Comparison of ENCODE assay signal across 8 mouse cellular contexts in the genomic region with DNA sequence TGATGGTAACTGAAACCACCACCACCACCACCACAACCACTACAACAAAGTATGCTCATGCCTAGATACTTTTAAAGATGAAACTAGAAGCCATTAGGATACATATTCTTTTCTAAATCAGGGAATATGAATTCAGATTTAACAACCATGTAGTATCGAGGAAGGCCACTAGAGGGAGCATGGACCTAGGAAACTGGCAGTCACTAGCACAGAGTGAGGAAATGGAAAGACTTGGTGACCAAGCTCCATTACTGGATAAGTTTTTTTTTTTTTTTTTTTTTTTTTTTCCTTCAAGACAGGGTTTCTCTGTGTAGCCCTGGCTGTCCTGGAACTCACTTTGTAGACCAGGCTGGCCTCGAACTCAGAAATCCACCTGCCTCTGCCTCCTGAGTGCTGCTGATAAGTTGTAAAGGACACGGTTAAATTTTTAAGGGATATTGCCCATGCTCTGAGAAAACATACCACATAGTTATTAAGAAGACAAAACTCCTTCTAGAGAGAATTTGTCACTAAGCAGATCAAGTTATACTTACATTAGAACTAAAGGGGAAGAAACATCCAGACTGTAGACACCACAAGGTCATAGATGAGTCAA. TPM values are rescaled to one million over a fixed set of nuclear protein-coding genes. Genes with fewer than 3 reads are reported as not detected.
DNase-seq lines count a peak whose midpoint lies in the region; ATAC-seq and TF ChIP-seq lines count a peak whose summit lies in the region.
"Had no signal": no experiment of that assay in that cellular context is flagged by ENCODE, and none has a peak within 500 bp of the region (broad histone marks: within the 10 kb centered on the region; RNA-seq: fewer than 3 reads in every experiment).

No protein-coding gene starts in this region.

- WGBS in forebrain, embryonic 13.5 days: 47% methylated on average over 3 of the region's 3 CpGs

- peak; percentile 75 for ATAC-seq in forebrain, embryonic 13.5 days

- TF ChIP-seq RAD21 in CH12.LX (IDR thresholded peaks at IDR 0.05; ENCODE audit: low read depth, low read length): peak; percentile 92

- DNase-seq in left cerebral cortex, adult 2 months (ENCODE audit: extremely low spot score in 1 of 2, low spot score in 2 of 2): peak in 1 of 2 experiments; percentile 38
- no peak for DNase-seq in left cerebral cortex, postnatal 36 days (ENCODE audit: low spot score in 2 of 2)
- DNase-seq in CH12.LX (ENCODE audit: extremely low read depth) (peak; percentile 83), adipocyte (ENCODE audit: low spot score) (peak; percentile 84)
- DNase-seq in kidney, postnatal 36 days: peak; percentile 51 to 70
- DNase-seq in naive thymus-derived CD4-positive, alpha-beta T cell, adult 2 months (ENCODE audit: low read depth): peak; percentile 59

- peaks cover 0 to 22% of the 10 kb centered on the region in 2 experiments; a peak in 2 of 4 replicates for H3K4me1 ChIP-seq in CH12.LX (ENCODE audit: control insufficient read depth in 1 of 2, insufficient read depth in 2 of 2)
- H3K4me1 ChIP-seq in forebrain, embryonic 13.5 days: no peaks in the 10 kb centered on the region

- H3K27ac ChIP-seq in left cerebral cortex, adult 2 months: no peak overlapping the region
- H3K27ac ChIP-seq in CH12.LX (ENCODE audit: insufficient read depth, low read depth): no peak overlapping the region
- no peak overlapping the region for H3K27ac ChIP-seq in forebrain, embryonic 13.5 days

- H3K4me3 ChIP-seq in left cerebral cortex, adult 2 months: no peak overlapping the region
- H3K4me3 ChIP-seq in CH12.LX (replicated peaks in 1 of 3; ENCODE audit: low read depth in 2 of 3, low read length in 2 of 3, poor library complexity in 1 of 3): no peak overlapping the region
- no peak overlapping the region for H3K4me3 ChIP-seq in forebrain, embryonic 13.5 days

- dilution Hi-C loops in CH12.LX (cut with MboI; ENCODE audit: extremely low pct_ligation_motif_present, extremely low pct_unique_long_range_greater_than_20kb, low sequenced_read_pairs): no loop called here

- H3K36me3 ChIP-seq in CH12.LX (replicated peaks in 1 of 2; ENCODE audit: control insufficient read depth in 1 of 2, insufficient read depth in 1 of 2, low read length in 1 of 2): no peaks in the 10 kb centered on the region
- H3K36me3 ChIP-seq in forebrain, embryonic 13.5 days (ENCODE audit: poor library complexity, severe bottlenecking): no peaks in the 10 kb centered on the region

- H3K79me2 ChIP-seq in CH12.LX (replicated peaks; ENCODE audit: control insufficient read depth, extremely low read depth, insufficient read depth, poor library complexity, severe bottlenecking): no peaks in the 10 kb centered on the region

- no peak overlapping the region for H3K4me2 ChIP-seq in CH12.LX (ENCODE audit: insufficient read depth, low read depth, poor library complexity, severe bottlenecking)
- H3K4me2 ChIP-seq in forebrain, embryonic 13.5 days: no peak overlapping the region

- intact Hi-C loops in left cerebral cortex, adult 2 months (cut with DNase I): loop anchor here (5.0 kb wide), 1 partner anchor 75 kb away; no protein-coding TSS in a partner anchor
- intact Hi-C loops in left cerebral cortex, postnatal 36 days (cut with DNase I): no loop called here

- no peak overlapping the region for H3K9ac ChIP-seq in CH12.LX (ENCODE audit: insufficient read depth, low read depth)
- H3K9ac ChIP-seq in forebrain, embryonic 13.5 days: no peak overlapping the region

- in situ Hi-C loops in CH12.LX (cut with MboI; ENCODE audit: low pct_ligation_motif_present, low pct_unique_long_range_greater_than_20kb, low sequenced_read_pairs): no loop called here

- TF ChIP-seq CTCF in left cerebral cortex, adult 2 months (IDR thresholded peaks at IDR 0.05): peak; percentile 74
- peak; percentile 91 for TF ChIP-seq CTCF in CH12.LX (conservative IDR thresholded peaks at IDR 0.05 in 1 of 2, IDR thresholded peaks at IDR 0.05 in 1 of 2; ENCODE audit: low read depth in 2 of 2, low read length in 2 of 2)

- no peaks in the 10 kb centered on the region for H3K9me3 ChIP-seq in CH12.LX (replicated peaks; ENCODE audit: low read length)
- no peaks in the 10 kb centered on the region for H3K9me3 ChIP-seq in forebrain, embryonic 13.5 days (replicated peaks)

- peak; percentile 27; the same call in 1 of the 2 replicates for TF ChIP-seq EP300 in CH12.LX (IDR thresholded peaks at IDR 0.05; ENCODE audit: low read length)

- H3K27me3 ChIP-seq in CH12.LX (replicated peaks): no peaks in the 10 kb centered on the region
- no peaks in the 10 kb centered on the region for H3K27me3 ChIP-seq in forebrain, embryonic 13.5 days

- no peak for TF ChIP-seq POLR2A in CH12.LX (IDR thresholded peaks at IDR 0.05; ENCODE audit: low read depth, low read length)

TF ChIP-seq in CH12.LX, 34 proteins besides CTCF, POLR2A, EP300 and RAD21:
- TF ChIP-seq HCFC1 (IDR thresholded peaks at IDR 0.05; ENCODE audit: low read depth, low read length) (0 out of 2 replicates have a peak, but pooled peaks have one; percentile 13), IRF4 (IDR thresholded peaks at IDR 0.05; ENCODE audit: low read depth, low read length) (no peak), NELFE (IDR thresholded peaks at IDR 0.05; ENCODE audit: low read depth, low read length) (0 out of 2 replicates have a peak, but pooled peaks have one; percentile 12), JUND (conservative IDR thresholded peaks at IDR 0.05; ENCODE audit: low read depth, low read length) (peak; percentile 57), CHD1 (IDR thresholded peaks at IDR 0.05; ENCODE audit: low read depth, low read length) (no peak), ETS1 (conservative IDR thresholded peaks at IDR 0.05; ENCODE audit: low read depth, low read length) (no peak), ZNF384 (IDR thresholded peaks at IDR 0.05; ENCODE audit: low read depth, low read length) (peak; percentile 96), UBTF (IDR thresholded peaks at IDR 0.05; ENCODE audit: low read depth, low read length) (no peak), SMC3 (IDR thresholded peaks at IDR 0.05; ENCODE audit: low read depth, low read length) (peak; percentile 74), JUN (IDR thresholded peaks at IDR 0.05; ENCODE audit: insufficient read depth, low read depth, low read length) (peak; percentile 62), POLR2AphosphoS2 (IDR thresholded peaks at IDR 0.05; ENCODE audit: low read depth, low read length) (no peak), MAFK (IDR thresholded peaks at IDR 0.05; ENCODE audit: insufficient replicate concordance, low read length) (no peak), MEF2A (IDR thresholded peaks at IDR 0.05; ENCODE audit: borderline replicate concordance, low read depth, low read length) (no peak), E2F4 (IDR thresholded peaks at IDR 0.05; ENCODE audit: insufficient replicate concordance, low read depth, low read length) (no peak), ZKSCAN1 (IDR thresholded peaks at IDR 0.05; ENCODE audit: borderline replicate concordance, low read depth, low read length) (no peak), CHD2 (IDR thresholded peaks at IDR 0.05; ENCODE audit: low read length) (0 out of 2 replicates have a peak, but pooled peaks have one; percentile 26), TCF12 (IDR thresholded peaks at IDR 0.05; ENCODE audit: low read depth, low read length) (no peak), ELF1 (IDR thresholded peaks at IDR 0.05; ENCODE audit: low read depth, low read length) (peak; percentile 41; the same call in 1 of the 2 replicates), USF1 (IDR thresholded peaks at IDR 0.05; ENCODE audit: low read depth, low read length) (no peak), SIN3A (IDR thresholded peaks at IDR 0.05; ENCODE audit: low read length) (no peak), MYC (IDR thresholded peaks at IDR 0.05; ENCODE audit: low read depth, low read length) (no peak), TBP (conservative IDR thresholded peaks at IDR 0.05; ENCODE audit: low read depth, low read length) (no peak), BHLHE40 (IDR thresholded peaks at IDR 0.05; ENCODE audit: low read depth, low read length) (0 out of 2 replicates have a peak, but pooled peaks have one; percentile 3), PAX5 (IDR thresholded peaks at IDR 0.05; ENCODE audit: low read length) (no peak), ZMIZ1 (IDR thresholded peaks at IDR 0.05; ENCODE audit: low read depth, low read length) (no peak), ZC3H11A (IDR thresholded peaks at IDR 0.05; ENCODE audit: low read depth, low read length) (peak; percentile 13; the same call in 1 of the 2 replicates), RCOR1 (conservative IDR thresholded peaks at IDR 0.05; ENCODE audit: low read depth, low read length) (no peak), MXI1 (IDR thresholded peaks at IDR 0.05; ENCODE audit: low read depth, low read length) (no peak), MAX (IDR thresholded peaks at IDR 0.05; ENCODE audit: low read length) (0 out of 2 replicates have a peak, but pooled peaks have one; percentile 18)
TF ChIP-seq in CH12.LX: peak in this region for 11.

RNA-seq across cellular contexts. Expression of a gene that starts 12.7 kb away (rescaled TPM):
- total RNA-seq in left cerebral cortex, adult 2 months (2021): not detected
- total RNA-seq in left cerebral cortex, postnatal 36 days (2021): not detected
- total RNA-seq in CH12.LX (2012; rRNA removed) (not detected in 2 replicates), CH12.LX (2014; rRNA removed) (not detected in 2 replicates)
- not detected in 2 replicates for polyA plus RNA-seq in CH12.LX (2012; ENCODE audit: insufficient read length, low read depth)
- not detected in 2 replicates for polyA plus RNA-seq in forebrain, embryonic 13.5 days (2015; fragmentation: Nextera tagmentation; extraction: Ambion mirVana)
- polyA plus RNA-seq: gonadal fat pad, adult 2 months had no signal

RNA-seq across cellular contexts. Expression of a gene that starts 14.4 kb away (rescaled TPM):
- total RNA-seq in left cerebral cortex, adult 2 months (2021): 100 to 1,000 TPM; 140 to 150 TPM
- 100 to 1,000 TPM; 148 to 164 TPM for total RNA-seq in left cerebral cortex, postnatal 36 days (2021)
- total RNA-seq in CH12.LX (2012; rRNA removed) (0.21 TPM in 1 of 2 replicates, not detected in the other), CH12.LX (2014; rRNA removed) (not detected in 2 replicates)
- 0.59 and 1.1 TPM in 2 replicates for polyA plus RNA-seq in CH12.LX (2012; ENCODE audit: insufficient read length, low read depth)
- 82.3 and 85.8 TPM in 2 replicates for polyA plus RNA-seq in forebrain, embryonic 13.5 days (2015; fragmentation: Nextera tagmentation; extraction: Ambion mirVana)

RNA-seq across cellular contexts. Expression of a gene that starts 49.4 kb away (rescaled TPM):
- 100 to 1,000 TPM; 138 to 175 TPM for total RNA-seq in left cerebral cortex, adult 2 months (2021)
- 100 to 1,000 TPM; 160 to 189 TPM for total RNA-seq in left cerebral cortex, postnatal 36 days (2021)
- total RNA-seq in CH12.LX (2012; rRNA removed) (15.0 and 16.3 TPM in 2 replicates), CH12.LX (2014; rRNA removed) (14.2 and 19.2 TPM in 2 replicates)
- polyA plus RNA-seq in CH12.LX (2012; ENCODE audit: insufficient read length, low read depth): 31.9 and 36.7 TPM in 2 replicates
- 60.5 and 61.6 TPM in 2 replicates for polyA plus RNA-seq in forebrain, embryonic 13.5 days (2015; fragmentation: Nextera tagmentation; extraction: Ambion mirVana)

Comparison
In these comparisons a context has a peak if more than half of its experiments do, and no peak if none do; other contexts are left out.
1. DNase-seq: peak in CH12.LX (single experiment), adipocyte (single experiment), kidney, postnatal 36 days (2 of 2) and naive thymus-derived CD4-positive, alpha-beta T cell, adult 2 months (single experiment); none in left cerebral cortex, postnatal 36 days (0 of 2).
2. RNA of a gene that starts 14.4 kb away (total RNA-seq): 148 to 164 TPM in left cerebral cortex, postnatal 36 days and 140 to 150 TPM in left cerebral cortex, adult 2 months; 0.21 TPM in CH12.LX; every median in the first group is over 100 times any median in the second.
3. RNA of a gene that starts 49.4 kb away (total RNA-seq): 160 to 189 TPM in left cerebral cortex, postnatal 36 days and 138 to 175 TPM in left cerebral cortex, adult 2 months; 14.2 to 19.2 TPM in CH12.LX; every median in the first group is over 4 times any median in the second.